Mouse (Mus musculus): ENCODE data around the gene Aqp3.

DNA sequence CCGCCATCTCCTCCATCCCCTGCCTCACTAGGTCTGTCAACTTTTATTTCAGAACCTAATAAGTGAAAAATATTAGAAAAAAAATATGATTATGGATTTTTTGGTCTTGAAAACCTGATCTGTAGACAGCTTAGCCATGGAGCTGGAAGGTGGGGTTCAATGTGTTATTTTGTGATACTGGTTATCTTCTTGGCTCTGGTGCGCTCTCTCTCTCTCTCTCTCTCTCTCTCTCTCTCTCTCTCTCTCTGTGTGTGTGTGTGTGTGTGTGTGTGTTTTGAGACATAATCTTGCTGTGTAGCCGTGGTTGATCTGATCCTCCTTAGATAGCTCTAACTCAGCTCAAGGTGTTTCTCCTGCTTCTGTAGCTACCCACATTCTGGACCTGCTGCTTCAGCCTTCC lies 31.9 kb upstream of the Aqp3 start:
- TF ChIP-seq POLR2A (IDR thresholded peaks at IDR 0.05; ENCODE audit: control insufficient read depth in 1 of 2, insufficient read depth in 1 of 2, low read depth in 1 of 2, low read length in 2 of 2, poor library complexity in 1 of 2): no peak
- TF ChIP-seq EP300 (IDR thresholded peaks at IDR 0.05; ENCODE audit: low read depth in 1 of 2, low read length in 2 of 2): peak; percentile 91 to 93
- TF ChIP-seq MAX (IDR thresholded peaks at IDR 0.05; ENCODE audit: low read length): no peak
- no peak for TF ChIP-seq UBTF (IDR thresholded peaks at IDR 0.05; ENCODE audit: borderline replicate concordance, insufficient read depth, low read depth, low read length)
- TF ChIP-seq POLR2AphosphoS5 (IDR thresholded peaks at IDR 0.05; ENCODE audit: borderline replicate concordance, low read depth, low read length): no peak
- peak; percentile 59; the same call in 1 of the 2 replicates for TF ChIP-seq HCFC1 (IDR thresholded peaks at IDR 0.05; ENCODE audit: low read depth, low read length)
- TF ChIP-seq CTCF (IDR thresholded peaks at IDR 0.05 in 2 of 3, conservative IDR thresholded peaks at IDR 0.05 in 1 of 3; ENCODE audit: control insufficient read depth in 1 of 3, insufficient read depth in 1 of 3, low read depth in 2 of 3, low read length in 3 of 3, poor library complexity in 1 of 3, severe bottlenecking in 1 of 3): no peak
- no peak for TF ChIP-seq E2F4 (IDR thresholded peaks at IDR 0.05; ENCODE audit: borderline replicate concordance, low read depth, low read length)
- 0 out of 2 replicates have a peak, but pooled peaks have one; percentile 46 for TF ChIP-seq BHLHE40 (IDR thresholded peaks at IDR 0.05; ENCODE audit: borderline replicate concordance, low read depth, low read length)
- TF ChIP-seq POLR2AphosphoS2 (IDR thresholded peaks at IDR 0.05; ENCODE audit: low read length): no peak
- TF ChIP-seq RAD21 (IDR thresholded peaks at IDR 0.05; ENCODE audit: low read depth, low read length): no peak
- peak; percentile 94 for TF ChIP-seq GATA1 (IDR thresholded peaks at IDR 0.05; ENCODE audit: low read depth, low read length)
- peak; percentile 86 for TF ChIP-seq ETS1 (IDR thresholded peaks at IDR 0.05; ENCODE audit: low read depth, low read length)

Measured in MEL (cell line).